Mouse (Mus musculus): ENCODE results near the gene Tmem131. TPM values are rescaled to one million over a fixed set of nuclear protein-coding genes. Genes with fewer than 3 reads are reported as not detected.

The Tmem131 gene
- 65.6 and 68.7 TPM in 2 replicates for total RNA-seq (2015)
- total RNA-seq (2017) = 20.3 and 32.8 TPM in 2 replicates

- no peak for ATAC-seq (ENCODE audit: poor library complexity, severe bottlenecking)
These were observed at the start of gene Tmem131 for GRCm38 (mm10) chr1:36943653-36944052. TSS of gene Tmem131 (minus strand) at chr1:36943666.

- ATAC-seq (ENCODE audit: poor library complexity, severe bottlenecking) = no peak
These were observed 45.1 kb upstream of the Tmem131 start for GRCm38 (mm10) chr1:36988561-36988960.

GRCm38 (mm10) chr1:36988161-36988560 lies 44.7 kb upstream of the Tmem131 start:
- no peak for ATAC-seq (ENCODE audit: poor library complexity, severe bottlenecking)

- ATAC-seq (ENCODE audit: poor library complexity, severe bottlenecking) = peak; percentile 90
These were observed 44.0 kb upstream of the Tmem131 start for GRCm38 (mm10) chr1:36987172-36988148.

GRCm38 (mm10) chr1:36986396-36987160 lies 43.1 kb upstream of the Tmem131 start:
- ATAC-seq (ENCODE audit: poor library complexity, severe bottlenecking) = no peak

- no peak for ATAC-seq (ENCODE audit: poor library complexity, severe bottlenecking)
These were observed 42.4 kb upstream of the Tmem131 start for GRCm38 (mm10) chr1:36985896-36986295.

GRCm38 (mm10) chr1:36984406-36984805 lies 40.9 kb upstream of the Tmem131 start:
- no peak for ATAC-seq (ENCODE audit: poor library complexity, severe bottlenecking)

GRCm38 (mm10) chr1:36983754-36984153 lies 40.3 kb upstream of the Tmem131 start:
- ATAC-seq (ENCODE audit: poor library complexity, severe bottlenecking) = no peak

- ATAC-seq (ENCODE audit: poor library complexity, severe bottlenecking) = no peak
These were observed 38.9 kb upstream of the Tmem131 start for GRCm38 (mm10) chr1:36982191-36982961.

GRCm38 (mm10) chr1:36976770-36977169 lies 33.3 kb upstream of the Tmem131 start:
- ATAC-seq (ENCODE audit: poor library complexity, severe bottlenecking) = no peak

- no peak for ATAC-seq (ENCODE audit: poor library complexity, severe bottlenecking)
These were observed 27.6 kb upstream of the Tmem131 start for GRCm38 (mm10) chr1:36970918-36971617.

GRCm38 (mm10) chr1:36965831-36966230 lies 22.4 kb upstream of the Tmem131 start:
- ATAC-seq (ENCODE audit: poor library complexity, severe bottlenecking) = no peak

GRCm38 (mm10) chr1:36962379-36963176 lies 19.1 kb upstream of the Tmem131 start:
- peak; percentile 42 for ATAC-seq (ENCODE audit: poor library complexity, severe bottlenecking)

- ATAC-seq (ENCODE audit: poor library complexity, severe bottlenecking) = peak; percentile 72
These were observed 17.2 kb upstream of the Tmem131 start for GRCm38 (mm10) chr1:36960509-36961222.

- ATAC-seq (ENCODE audit: poor library complexity, severe bottlenecking) = no peak
These were observed 6.2 kb upstream of the Tmem131 start for GRCm38 (mm10) chr1:36949591-36950184.

- ATAC-seq (ENCODE audit: poor library complexity, severe bottlenecking) = peak; percentile 56
These were observed 4.0 kb upstream of the Tmem131 start for GRCm38 (mm10) chr1:36947448-36947847.

GRCm38 (mm10) chr1:36940381-36940762 lies 3.1 kb downstream of the Tmem131 start:
- ATAC-seq (ENCODE audit: poor library complexity, severe bottlenecking) = peak; percentile 38

All from megakaryocyte, adult 5-6 weeks (primary cell).